Mouse (Mus musculus): ENCODE data around the gene Ston2.

Ston2 gene

DNA sequence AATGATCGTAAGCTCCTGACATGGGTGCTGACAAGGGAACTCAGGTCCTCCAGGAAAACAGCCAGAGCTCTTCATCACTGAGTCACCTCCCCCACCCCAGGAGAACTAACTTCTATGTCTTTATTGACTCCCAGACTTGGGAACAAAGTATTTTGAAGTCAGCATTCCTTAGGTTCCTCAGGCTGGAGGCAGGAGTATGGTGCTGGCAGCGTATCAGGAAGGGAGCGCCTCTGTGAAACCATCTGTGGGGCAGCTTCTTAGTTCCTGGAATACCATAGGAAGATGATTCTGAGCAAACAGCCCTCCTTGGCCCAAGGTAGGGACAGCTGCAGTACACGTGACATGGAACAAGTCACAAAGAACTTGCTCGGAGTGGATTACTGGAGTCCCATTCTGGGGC lies 84.7 kb downstream of the Ston2 start:
- ATAC-seq (ENCODE audit: low TSS enrichment): no peak

DNA sequence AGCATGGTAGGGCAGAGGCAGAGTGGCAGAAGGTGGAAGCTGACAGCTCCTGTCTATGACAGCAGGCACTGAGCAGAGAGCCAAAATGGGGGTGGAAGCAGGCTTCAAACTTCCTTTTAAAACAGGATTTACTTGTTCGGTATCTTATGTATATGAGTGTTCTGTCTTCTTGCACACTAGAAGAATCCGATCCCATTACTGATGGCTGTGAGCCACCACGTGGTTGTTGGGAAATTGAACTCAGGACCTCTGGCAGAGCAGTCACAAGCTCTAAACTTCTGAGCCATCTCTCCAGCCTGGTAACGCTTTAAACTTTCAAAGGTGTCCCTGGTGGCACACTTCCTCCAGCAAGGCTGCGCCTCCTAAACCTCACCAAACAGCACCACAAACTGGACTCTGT lies 85.4 kb downstream of the Ston2 start:
- ATAC-seq (ENCODE audit: low TSS enrichment): no peak

DNA sequence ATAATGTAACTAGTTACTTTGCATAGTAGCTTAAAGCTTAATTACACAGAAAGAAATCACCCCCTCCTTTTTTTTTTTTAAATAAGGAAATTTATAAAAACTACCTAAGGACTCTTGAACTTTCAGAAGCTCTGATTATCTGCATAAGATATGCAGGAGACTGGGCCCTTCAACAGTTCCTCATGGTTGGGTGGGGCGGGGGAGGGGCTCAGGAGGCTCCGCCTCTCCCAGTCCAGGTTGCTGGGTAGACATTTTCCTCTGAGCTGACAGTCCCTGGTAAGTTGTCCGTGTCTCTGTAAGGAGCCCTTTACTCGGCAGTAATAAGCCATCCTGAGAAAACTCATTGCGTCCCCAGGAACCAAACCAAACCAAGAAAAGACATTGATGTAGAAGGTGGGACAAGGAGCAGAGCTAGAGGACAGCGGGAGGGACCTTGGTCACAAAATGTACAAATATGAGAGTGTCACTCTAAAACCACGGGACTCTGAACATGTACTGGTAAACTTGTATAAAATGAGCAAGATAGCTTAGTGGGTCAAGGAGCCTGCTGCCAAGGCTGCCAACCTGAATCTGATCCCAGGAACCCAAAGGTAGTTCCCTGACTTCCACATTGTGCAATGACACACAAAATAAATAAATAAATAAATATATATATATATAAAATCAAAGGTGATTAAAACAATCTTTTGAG lies 88.6 kb downstream of the Ston2 start:
- no peak for ATAC-seq (ENCODE audit: low TSS enrichment)

DNA sequence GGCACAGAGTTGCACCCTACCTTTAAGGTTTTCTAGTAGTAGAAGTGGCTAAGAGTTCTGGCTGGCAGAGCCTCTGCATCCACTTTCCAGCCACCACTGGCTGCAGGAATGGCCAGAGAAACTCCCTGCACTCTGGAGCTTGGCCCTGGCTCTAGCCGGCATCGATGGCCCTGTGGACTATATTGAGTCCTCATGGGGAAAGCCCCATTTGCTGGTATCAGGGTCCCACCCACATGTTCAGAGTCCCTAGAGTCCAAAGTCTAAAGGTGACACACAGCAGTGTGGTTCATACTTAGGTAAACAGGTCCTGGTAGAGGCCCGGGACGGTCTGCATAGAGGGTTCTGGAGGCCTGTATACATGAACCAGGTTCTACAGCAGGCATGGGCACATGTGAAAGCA lies 92.0 kb downstream of the Ston2 start:
- no peak for ATAC-seq (ENCODE audit: low TSS enrichment)

DNA sequence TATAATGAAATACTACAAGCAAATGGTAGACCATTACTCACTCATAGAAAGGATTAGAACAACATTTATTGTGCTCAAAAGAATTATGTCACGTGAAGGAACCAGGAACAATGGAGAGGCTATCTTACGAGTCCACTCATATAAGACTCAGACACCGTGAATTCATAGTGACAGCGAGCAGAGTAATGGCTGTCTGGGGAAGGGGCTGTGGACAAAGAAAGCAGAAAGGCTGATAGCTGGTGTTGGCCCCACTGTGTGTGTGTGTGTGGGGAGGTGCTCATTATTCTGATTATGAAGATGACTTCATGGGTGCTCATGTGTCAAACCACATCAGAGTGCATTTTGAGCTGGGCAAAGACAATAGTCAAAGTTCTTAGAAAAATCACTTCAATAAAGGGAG lies 92.4 kb downstream of the Ston2 start:
- ATAC-seq (ENCODE audit: low TSS enrichment): no peak

DNA sequence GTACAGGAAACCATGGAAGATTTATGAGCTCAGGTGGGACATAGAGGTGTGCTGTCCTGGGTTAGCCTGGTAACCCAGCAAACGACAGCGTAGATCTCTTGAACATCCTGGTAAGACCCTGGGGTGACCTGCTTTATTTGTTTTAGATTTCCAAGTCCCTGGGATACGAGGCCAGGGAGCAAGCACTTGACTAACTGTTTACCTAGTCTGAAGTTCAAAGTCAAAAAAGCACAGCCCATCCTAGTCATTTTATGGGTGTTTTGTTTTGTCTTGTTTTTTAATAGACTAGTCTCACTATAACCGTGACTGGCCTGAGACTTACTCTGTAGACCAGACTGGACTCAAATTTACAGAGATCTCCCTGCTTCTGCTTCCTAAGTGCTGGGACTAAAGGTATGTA lies 93.4 kb downstream of the Ston2 start:
- ATAC-seq (ENCODE audit: low TSS enrichment): no peak

DNA sequence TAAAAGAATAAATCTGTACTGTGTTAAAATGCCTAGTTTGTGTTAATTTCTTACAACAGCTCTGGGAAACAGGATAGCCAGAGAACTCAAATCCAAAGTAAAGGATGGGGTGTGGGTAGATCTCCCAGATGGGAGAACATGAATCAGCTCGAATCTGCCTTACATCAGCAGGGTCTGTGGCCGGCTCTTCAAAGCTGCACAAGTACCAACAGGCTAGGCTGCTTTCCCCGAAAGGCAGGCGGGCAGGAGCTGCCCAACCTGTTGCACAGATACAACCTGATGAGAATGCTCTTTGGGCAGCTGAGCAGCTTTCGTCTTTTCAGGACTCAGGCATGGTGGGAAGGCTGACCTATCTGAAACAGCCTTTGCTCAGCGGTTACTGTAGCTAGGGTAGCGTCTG lies 94.6 kb downstream of the Ston2 start:
- ATAC-seq (ENCODE audit: low TSS enrichment): no peak

DNA sequence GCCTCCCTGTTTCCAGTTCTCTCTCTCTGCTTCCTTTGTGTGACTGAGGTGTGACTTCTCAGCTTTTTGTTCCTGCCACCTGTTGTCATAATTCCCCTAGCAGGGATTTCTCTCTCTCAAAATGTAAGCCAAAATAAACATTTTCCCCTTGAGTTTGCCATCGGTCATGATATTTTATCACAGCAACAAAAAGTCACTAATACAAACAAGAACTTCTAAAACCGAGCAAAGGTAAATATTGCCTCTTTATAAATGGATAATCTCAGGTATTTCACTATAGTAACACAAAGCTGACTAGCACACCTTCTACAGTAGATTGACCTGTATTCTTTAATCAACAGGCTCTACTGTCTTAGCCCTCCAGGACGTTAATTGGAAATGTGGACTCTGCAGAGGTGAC lies 95.2 kb downstream of the Ston2 start:
- no peak for ATAC-seq (ENCODE audit: low TSS enrichment)

DNA sequence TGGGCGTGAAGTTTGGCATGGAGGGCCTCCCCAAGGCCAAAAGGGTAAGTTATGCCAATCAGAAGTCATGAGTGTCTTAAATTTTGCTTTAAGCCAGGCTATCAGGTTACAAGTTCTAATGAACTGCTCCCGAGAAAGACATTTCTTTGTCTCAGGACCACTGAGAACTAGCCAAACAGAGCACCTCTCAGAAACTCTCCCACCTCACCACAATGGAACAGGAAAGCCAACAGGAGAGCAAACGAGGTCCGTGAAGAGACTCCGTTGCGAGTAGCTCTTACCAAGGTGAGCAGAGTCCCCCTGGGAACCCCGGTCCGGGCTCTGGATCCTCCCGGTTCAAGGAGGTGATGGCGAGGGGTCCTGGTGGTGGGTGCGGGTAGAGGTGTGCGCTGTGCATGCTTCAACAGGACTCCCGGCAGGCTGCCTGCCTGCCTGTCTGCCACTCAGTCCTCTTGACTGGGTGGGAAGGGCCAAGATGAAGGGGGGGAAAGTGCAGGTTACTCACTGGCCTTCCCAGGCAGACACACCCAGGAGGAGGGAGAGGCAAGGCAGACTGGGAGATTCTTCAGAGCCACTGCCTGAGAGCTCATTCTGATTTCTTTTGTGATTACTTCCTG lies 102.4 kb downstream of the Ston2 start:
- ATAC-seq (ENCODE audit: low TSS enrichment): no peak

DNA sequence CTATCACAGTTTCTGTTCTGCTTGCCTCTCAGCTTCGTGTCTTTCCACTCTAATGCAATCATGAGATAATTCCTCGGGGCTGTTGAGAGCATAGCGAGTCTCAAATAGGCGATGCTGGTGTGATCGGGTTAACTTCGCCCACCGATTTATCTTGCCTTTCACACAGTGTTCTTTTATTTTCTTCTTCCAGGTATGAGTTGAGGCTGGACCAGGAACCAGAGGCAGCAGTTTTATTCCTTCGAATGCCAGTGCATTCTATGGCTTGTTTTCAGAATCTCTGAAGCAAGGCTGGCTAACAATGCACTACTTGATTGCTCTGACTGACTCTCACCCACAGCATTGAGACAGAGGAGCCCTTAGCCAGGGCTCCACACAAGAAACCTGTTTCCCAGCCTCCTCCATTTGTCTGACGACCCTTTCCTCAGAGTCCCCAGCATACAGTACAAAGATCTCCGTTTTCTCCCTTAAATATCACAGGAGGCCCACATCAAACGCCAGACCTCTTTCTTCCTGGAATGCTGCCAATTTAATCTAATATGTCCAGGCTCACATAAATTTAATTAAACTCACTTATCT lies 103.3 kb downstream of the Ston2 start:
- ATAC-seq (ENCODE audit: low TSS enrichment): no peak

DNA sequence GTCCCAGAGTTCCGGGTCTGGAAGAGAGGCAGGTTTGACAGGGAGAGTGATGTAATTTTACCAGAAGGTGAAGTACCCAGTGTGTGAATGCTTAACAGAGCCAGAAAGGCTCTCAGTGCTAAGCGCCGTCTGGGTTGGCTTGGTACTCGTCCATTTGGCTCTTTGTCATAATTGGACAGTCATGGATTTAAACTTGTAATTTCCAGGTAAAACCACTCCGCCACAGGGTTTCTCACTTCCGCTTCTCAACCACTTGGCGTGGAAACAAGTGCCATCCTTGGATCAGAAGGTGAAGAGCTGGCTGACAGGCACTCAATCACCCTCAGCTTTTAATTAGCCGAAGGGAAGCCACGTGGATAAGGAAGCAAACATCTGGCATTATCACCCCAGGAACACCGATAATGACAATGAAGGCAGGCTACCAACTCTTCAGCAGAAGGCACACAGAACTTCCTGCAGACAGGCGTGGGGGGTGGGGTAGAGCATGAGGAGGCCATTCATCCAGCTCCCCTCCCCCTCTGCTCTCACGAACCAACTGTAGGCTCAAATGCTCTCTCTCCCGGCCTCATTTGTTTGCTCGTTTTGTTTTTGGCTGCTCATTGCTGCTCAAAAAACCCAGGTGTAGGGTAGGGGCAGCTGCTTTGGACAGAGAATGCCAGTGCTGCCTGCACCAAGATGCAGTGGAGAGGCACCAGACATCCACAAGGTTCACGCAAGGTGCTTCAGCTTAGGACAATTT lies 103.9 kb downstream of the Ston2 start:
- ATAC-seq (ENCODE audit: low TSS enrichment): 0 out of 2 replicates have a peak, but pooled peaks have one; percentile 41

DNA sequence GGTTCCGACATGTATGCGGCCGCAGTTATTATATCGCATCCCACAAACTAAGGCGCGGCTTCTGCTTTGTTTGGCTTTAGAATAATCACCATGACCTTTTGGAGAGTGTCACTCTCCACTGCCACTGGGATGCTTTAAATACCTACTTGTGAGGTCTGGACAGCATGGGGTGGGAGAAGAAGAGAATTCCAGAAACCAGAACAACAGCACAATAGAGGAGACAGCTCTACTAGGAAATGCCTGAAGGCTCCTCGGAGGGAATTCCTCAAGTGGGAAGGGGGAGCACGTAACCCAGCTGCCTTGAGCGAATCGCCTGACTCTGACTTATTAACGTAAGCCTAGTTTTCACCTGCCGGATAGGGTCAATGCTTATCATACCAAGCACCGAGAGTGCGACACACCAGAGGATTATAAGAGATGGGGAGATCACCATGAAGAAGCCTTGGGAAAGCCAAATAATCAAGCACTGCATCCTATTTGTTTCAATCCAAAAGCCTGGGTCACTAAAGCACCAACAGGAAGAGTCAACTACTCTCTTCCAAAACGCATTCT lies 104.6 kb downstream of the Ston2 start:
- no peak for ATAC-seq (ENCODE audit: low TSS enrichment)

DNA sequence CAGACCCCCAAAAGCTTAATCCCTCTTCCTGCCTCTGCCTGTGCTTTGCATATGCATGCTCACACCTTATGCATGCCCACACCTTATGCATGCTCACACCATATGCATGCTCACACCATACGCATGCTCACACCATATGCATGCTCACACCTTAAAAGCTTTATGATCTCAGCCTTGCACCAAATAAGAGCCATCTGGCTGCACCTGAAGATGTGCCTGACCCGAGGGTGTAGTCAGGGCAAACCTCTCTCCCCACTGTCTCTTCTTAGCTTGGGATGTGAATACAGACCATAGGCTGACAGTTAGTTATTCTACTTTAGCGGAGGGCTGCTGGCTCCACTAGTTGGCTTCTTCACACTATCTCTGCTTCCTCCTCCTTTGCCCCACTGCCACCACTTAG lies 105.1 kb downstream of the Ston2 start:
- no peak for ATAC-seq (ENCODE audit: low TSS enrichment)

DNA sequence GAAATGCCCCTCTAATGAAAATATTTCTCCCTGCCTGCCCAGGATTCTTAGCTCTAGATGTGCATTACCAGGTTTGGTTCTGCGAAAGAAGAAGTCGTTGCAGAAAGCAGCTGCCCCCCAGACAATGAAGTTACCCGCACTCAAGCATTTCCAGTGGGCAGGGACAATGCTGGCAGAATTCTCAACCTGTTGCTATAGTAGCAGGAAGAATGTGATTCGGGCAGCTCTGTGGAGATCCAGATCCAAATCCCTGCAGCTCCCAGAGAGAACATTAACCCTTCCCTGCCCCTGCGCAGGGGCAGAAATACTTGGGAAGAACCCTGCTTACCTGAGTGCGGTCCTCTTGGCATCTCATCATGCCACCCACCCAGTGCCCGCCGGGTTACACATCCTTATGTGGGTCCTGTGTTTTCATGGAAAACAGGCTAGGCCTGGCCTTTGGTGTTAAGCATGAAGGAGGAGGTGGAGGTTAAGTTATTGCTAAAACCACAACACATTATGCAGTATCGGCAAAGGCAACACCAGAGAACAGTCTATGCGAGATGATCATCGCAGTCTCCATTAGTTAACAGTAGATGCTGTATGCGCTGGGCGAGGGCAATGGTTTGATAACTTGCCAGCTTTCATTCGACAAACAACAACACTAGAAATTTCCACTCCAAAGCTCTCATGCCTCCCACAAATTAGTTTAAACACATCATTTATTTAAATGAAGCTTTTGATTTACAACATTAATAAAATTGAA lies 108.7 kb downstream of the Ston2 start:
- no peak for ATAC-seq (ENCODE audit: low TSS enrichment)

DNA sequence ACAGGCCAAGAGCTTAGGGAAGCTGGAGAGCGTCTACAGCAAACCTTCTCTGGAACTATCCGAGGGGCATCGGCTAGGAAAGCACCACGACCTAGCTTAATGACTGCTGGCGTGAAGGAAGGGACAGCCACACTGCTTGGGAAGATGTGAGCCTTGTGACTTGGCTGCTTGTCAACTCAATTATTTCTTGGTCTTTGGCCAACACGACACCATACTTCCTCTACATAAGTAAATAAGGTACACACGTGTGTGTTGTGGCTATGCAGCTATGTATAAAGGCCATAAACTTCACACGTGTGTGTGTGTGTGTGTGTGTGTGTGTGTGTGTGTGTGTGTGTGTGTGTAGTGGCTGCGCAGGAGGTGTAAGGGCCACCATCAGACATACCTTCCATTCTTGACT lies 112.2 kb downstream of the Ston2 start:
- no peak for ATAC-seq (ENCODE audit: low TSS enrichment)

DNA sequence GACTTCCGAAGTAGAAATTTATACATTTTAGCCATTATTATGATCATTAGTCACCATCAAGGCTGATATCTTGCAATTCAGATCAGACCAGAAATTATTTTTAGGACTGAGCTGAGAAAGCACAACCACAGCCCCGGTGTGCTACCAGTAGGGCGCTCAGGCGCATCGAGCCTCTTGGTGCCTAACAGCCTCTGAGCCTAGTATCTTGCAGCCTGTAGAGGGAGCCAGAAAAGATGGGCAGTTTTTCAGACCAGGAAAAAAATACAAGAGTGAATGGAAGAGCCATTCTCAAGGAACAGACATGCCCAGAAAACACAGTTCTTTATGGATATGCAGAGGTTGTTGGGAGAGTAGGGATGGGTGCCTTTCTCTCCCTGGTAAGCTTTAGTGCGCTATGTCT lies 115.0 kb downstream of the Ston2 start:
- peak; percentile 74 for ATAC-seq (ENCODE audit: low TSS enrichment)

DNA sequence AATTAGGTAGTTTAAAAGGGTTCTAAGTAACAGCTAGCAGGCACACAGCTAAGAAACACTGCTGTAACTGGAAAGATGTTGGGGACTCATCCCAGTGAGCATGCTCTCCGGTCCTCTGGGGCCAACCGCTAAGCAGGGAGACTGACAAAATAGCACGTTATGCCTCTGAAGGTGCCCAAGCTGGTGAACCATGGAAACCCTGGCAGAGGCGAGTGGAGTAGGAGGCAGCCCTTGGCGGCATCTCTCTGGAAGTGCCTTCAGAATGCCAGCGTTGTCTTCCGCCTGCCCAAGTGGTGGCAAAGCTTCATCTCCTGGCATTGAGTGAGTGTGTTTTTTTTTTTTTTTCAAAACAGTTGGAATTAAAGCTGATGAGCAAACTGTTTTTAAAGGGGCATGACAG lies 115.7 kb downstream of the Ston2 start:
- ATAC-seq (ENCODE audit: low TSS enrichment): peak; percentile 79

DNA sequence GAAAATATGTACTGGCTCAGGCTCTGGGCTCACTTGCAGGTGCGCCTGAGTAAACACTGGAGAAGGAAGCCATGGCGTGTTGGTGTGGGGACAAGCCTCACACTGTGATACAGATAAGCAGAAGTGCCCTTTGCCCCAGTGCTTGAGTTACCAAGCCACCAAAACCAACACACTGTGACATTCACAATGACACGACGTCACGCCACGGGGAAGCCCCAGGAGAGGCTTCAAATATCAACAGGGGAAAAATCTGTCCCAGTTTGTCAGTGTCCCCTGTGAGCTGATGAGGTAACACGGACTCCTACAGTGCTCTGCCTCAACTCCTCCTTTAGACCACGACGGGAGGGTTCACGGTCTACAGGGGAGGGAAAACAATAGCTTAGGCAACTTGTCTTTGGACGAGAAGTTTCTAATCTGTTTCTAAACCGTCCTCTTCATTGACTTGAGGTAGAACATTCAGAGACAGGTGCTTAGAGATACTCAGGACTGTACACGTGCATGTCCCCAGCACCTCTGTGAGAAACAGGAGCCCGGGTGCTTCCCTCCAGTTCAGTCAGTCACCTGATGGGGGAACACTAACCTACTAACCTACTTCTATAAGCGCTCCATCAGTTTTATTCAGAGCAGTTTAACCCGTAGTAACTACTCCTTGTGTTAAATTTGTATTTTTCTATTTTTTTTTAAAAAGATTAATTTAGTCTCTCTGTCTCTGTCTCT lies 119.5 kb downstream of the Ston2 start:
- no peak for ATAC-seq (ENCODE audit: low TSS enrichment)

DNA sequence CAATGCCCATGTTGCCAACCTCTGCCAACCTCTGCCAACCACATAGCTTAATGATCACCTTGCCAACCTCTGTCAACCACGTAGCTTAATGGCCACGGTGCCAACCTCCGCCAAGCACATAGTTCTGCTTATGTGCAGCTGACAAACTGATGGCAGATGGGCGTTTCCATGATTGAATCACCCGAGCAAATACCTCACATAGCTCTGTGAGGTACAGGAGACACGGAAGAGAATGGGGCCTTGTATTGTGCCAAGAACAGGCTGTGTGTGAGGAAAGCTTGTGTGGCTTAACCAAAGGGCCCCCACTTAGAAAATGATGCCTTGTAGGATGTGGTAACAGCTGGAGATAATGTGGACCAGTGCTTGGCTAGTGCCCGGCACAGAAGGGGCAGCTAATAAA lies 120.4 kb downstream of the Ston2 start:
- ATAC-seq (ENCODE audit: low TSS enrichment): no peak

DNA sequence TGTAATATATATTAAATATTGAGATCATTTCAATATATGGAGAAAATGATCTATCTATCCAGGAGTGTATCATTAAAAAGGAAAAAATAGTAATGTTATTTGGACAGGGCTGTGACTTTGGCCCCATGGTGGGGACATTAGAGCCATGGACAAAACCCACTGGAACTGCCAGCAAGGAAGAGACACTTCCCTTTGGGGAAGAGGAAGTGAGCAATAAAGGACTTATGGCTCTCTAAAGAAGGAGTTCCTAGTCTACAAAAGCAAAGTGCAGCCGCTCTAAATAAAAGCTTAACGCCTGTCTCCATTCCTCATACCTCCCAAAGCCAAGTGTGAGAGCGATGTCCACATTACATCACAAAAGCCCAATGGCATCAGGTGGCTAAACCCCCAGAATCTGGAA lies 121.6 kb downstream of the Ston2 start:
- no peak for ATAC-seq (ENCODE audit: low TSS enrichment)

DNA sequence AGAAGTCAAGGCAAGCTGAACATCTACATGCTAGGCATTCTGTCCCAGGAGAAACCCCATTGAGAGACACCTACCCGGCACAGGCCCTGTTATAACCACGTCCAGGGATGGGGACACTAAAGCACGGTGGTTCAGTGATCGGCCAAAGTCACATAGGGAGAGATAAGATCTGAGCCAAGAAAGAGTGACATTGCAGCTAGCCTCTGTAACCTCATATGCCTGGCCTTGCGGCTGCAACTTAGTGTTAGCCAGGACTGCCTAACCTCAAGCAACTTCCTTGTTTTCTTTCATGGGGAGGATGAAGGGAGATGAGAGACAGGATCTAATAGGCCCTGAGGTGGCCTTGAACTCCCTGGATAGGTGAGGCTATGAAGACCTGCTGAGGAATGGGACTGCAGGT lies 122.8 kb downstream of the Ston2 start:
- no peak for ATAC-seq (ENCODE audit: low TSS enrichment)

Data from frontal cortex, adult (tissue).